Mouse (Mus musculus): ENCODE measurements at regions not wholly inside any gene's neighbourhood (a gene's known extent, or its start where the extent isn't known, plus 50 kb on each side); places are given as distances from the start of the nearest gene placed in this dataset.

- 81% methylated on average over 1 of the region's 1 CpGs for WGBS
- Histone ChIP-seq H3K4me3 (ENCODE audit: low read depth, low read length) (no peak overlapping the region), H3K9ac (ENCODE audit: low read length) (no peak overlapping the region), H3K9me3 (ENCODE audit: control insufficient read depth, low read length) (no peaks in the 10 kb centered on the region), H3K27me3 (ENCODE audit: control insufficient read depth, insufficient read depth, low read length) (no peaks in the 10 kb centered on the region), H3K4me2 (ENCODE audit: low read depth) (no peak overlapping the region), H3K4me1 (ENCODE audit: control insufficient read depth, insufficient read depth, low read length) (no peaks in the 10 kb centered on the region), H3K27ac (ENCODE audit: low read depth, low read length) (no peak overlapping the region), H3K36me3 (ENCODE audit: control insufficient read depth, insufficient read depth, low read length) (no peaks in the 10 kb centered on the region)
- DNase-seq (ENCODE audit: low spot score): no peak
- ATAC-seq (ENCODE audit: insufficient read depth, low FRiP score, low TSS enrichment): no peak
Measured at GRCm38 (mm10) chr8:6227901-6228300, 1122.8 kb upstream of the Slc10a2 start.

GRCm38 (mm10) chr8:6225194-6225593 is 1120.0 kb upstream of the Slc10a2 start:
- ATAC-seq (ENCODE audit: insufficient read depth, low FRiP score, low TSS enrichment) (no peak), DNase-seq (ENCODE audit: low spot score) (no peak)
- no peak overlapping the region for H3K4me3 ChIP-seq (ENCODE audit: low read depth, low read length)
- H3K27me3 ChIP-seq (ENCODE audit: control insufficient read depth, insufficient read depth, low read length): no peaks in the 10 kb centered on the region
- no peak overlapping the region for H3K9ac ChIP-seq (ENCODE audit: low read length)
- H3K27ac ChIP-seq (ENCODE audit: low read depth, low read length): no peak overlapping the region
- no peak overlapping the region for H3K4me2 ChIP-seq (ENCODE audit: low read depth)
- H3K36me3 ChIP-seq (ENCODE audit: control insufficient read depth, insufficient read depth, low read length): no peaks in the 10 kb centered on the region
- H3K9me3 ChIP-seq (ENCODE audit: control insufficient read depth, low read length): no peaks in the 10 kb centered on the region
- WGBS: 86% methylated on average over 1 of the region's 1 CpGs
- H3K4me1 ChIP-seq (ENCODE audit: control insufficient read depth, insufficient read depth, low read length): no peaks in the 10 kb centered on the region

GRCm38 (mm10) chr8:6207617-6208349 is 1102.6 kb upstream of the Slc10a2 start:
- ATAC-seq (ENCODE audit: insufficient read depth, low FRiP score, low TSS enrichment): peak; percentile 61
- no peak overlapping the region for H3K27ac ChIP-seq (ENCODE audit: low read depth, low read length)
- H3K9me3 ChIP-seq (ENCODE audit: control insufficient read depth, low read length): no peaks in the 10 kb centered on the region
- H3K27me3 ChIP-seq (ENCODE audit: control insufficient read depth, insufficient read depth, low read length): no peaks in the 10 kb centered on the region
- H3K4me3 ChIP-seq (ENCODE audit: low read depth, low read length): no peak overlapping the region
- 31% methylated on average over 2 of the region's 2 CpGs for WGBS
- H3K9ac ChIP-seq (ENCODE audit: low read length): no peak overlapping the region
- H3K36me3 ChIP-seq (ENCODE audit: control insufficient read depth, insufficient read depth, low read length): no peaks in the 10 kb centered on the region
- DNase-seq (ENCODE audit: low spot score): peak; percentile 36
- no peaks in the 10 kb centered on the region for H3K4me1 ChIP-seq (ENCODE audit: control insufficient read depth, insufficient read depth, low read length)
- no peak overlapping the region for H3K4me2 ChIP-seq (ENCODE audit: low read depth)

- no peak overlapping the region for H3K4me2 ChIP-seq (ENCODE audit: low read depth)
- WGBS: 74% methylated on average over 3 of the region's 3 CpGs
- H3K4me1 ChIP-seq (ENCODE audit: control insufficient read depth, insufficient read depth, low read length): no peaks in the 10 kb centered on the region
- no peaks in the 10 kb centered on the region for H3K27me3 ChIP-seq (ENCODE audit: control insufficient read depth, insufficient read depth, low read length)
- DNase-seq (ENCODE audit: low spot score): no peak
- H3K36me3 ChIP-seq (ENCODE audit: control insufficient read depth, insufficient read depth, low read length): no peaks in the 10 kb centered on the region
- H3K9ac ChIP-seq (ENCODE audit: low read length): no peak overlapping the region
- no peak for ATAC-seq (ENCODE audit: insufficient read depth, low FRiP score, low TSS enrichment)
- H3K27ac ChIP-seq (ENCODE audit: low read depth, low read length): no peak overlapping the region
- H3K9me3 ChIP-seq (ENCODE audit: control insufficient read depth, low read length): no peaks in the 10 kb centered on the region
- H3K4me3 ChIP-seq (ENCODE audit: low read depth, low read length): no peak overlapping the region
Measured at GRCm38 (mm10) chr8:6204051-6204745, 1099.0 kb upstream of the Slc10a2 start.

- H3K9ac ChIP-seq (ENCODE audit: low read length): no peak overlapping the region
- ATAC-seq (ENCODE audit: insufficient read depth, low FRiP score, low TSS enrichment) (no peak), DNase-seq (ENCODE audit: low spot score) (no peak)
- H3K27me3 ChIP-seq (ENCODE audit: control insufficient read depth, insufficient read depth, low read length): no peaks in the 10 kb centered on the region
- H3K4me3 ChIP-seq (ENCODE audit: low read depth, low read length): no peak overlapping the region
- no peaks in the 10 kb centered on the region for H3K36me3 ChIP-seq (ENCODE audit: control insufficient read depth, insufficient read depth, low read length)
- H3K27ac ChIP-seq (ENCODE audit: low read depth, low read length): no peak overlapping the region
- no peaks in the 10 kb centered on the region for H3K9me3 ChIP-seq (ENCODE audit: control insufficient read depth, low read length)
- no peak overlapping the region for H3K4me2 ChIP-seq (ENCODE audit: low read depth)
- no peaks in the 10 kb centered on the region for H3K4me1 ChIP-seq (ENCODE audit: control insufficient read depth, insufficient read depth, low read length)
- WGBS: 89% methylated on average over 2 of the region's 2 CpGs
Measured at GRCm38 (mm10) chr8:6191431-6191830, 1086.3 kb upstream of the Slc10a2 start.

- Histone ChIP-seq H3K4me2 (ENCODE audit: low read depth) (no peak overlapping the region), H3K27ac (ENCODE audit: low read depth, low read length) (no peak overlapping the region), H3K4me3 (ENCODE audit: low read depth, low read length) (no peak overlapping the region), H3K4me1 (ENCODE audit: control insufficient read depth, insufficient read depth, low read length) (no peaks in the 10 kb centered on the region), H3K27me3 (ENCODE audit: control insufficient read depth, insufficient read depth, low read length) (no peaks in the 10 kb centered on the region), H3K36me3 (ENCODE audit: control insufficient read depth, insufficient read depth, low read length) (no peaks in the 10 kb centered on the region), H3K9me3 (ENCODE audit: control insufficient read depth, low read length) (no peaks in the 10 kb centered on the region), H3K9ac (ENCODE audit: low read length) (no peak overlapping the region)
- ATAC-seq (ENCODE audit: insufficient read depth, low FRiP score, low TSS enrichment): no peak
- DNase-seq (ENCODE audit: low spot score): no peak
- WGBS: 75% methylated on average over 2 of the region's 2 CpGs
Measured at GRCm38 (mm10) chr8:6188422-6188821, 1083.3 kb upstream of the Slc10a2 start.

- ATAC-seq (ENCODE audit: insufficient read depth, low FRiP score, low TSS enrichment) (no peak), DNase-seq (ENCODE audit: low spot score) (no peak)
- H3K4me1 ChIP-seq (ENCODE audit: control insufficient read depth, insufficient read depth, low read length): no peaks in the 10 kb centered on the region
- H3K36me3 ChIP-seq (ENCODE audit: control insufficient read depth, insufficient read depth, low read length): no peaks in the 10 kb centered on the region
- no peak overlapping the region for H3K9ac ChIP-seq (ENCODE audit: low read length)
- no peak overlapping the region for H3K4me3 ChIP-seq (ENCODE audit: low read depth, low read length)
- H3K4me2 ChIP-seq (ENCODE audit: low read depth): no peak overlapping the region
- no peaks in the 10 kb centered on the region for H3K9me3 ChIP-seq (ENCODE audit: control insufficient read depth, low read length)
- 80% methylated on average over 1 of the region's 1 CpGs for WGBS
- no peaks in the 10 kb centered on the region for H3K27me3 ChIP-seq (ENCODE audit: control insufficient read depth, insufficient read depth, low read length)
- H3K27ac ChIP-seq (ENCODE audit: low read depth, low read length): no peak overlapping the region
Measured at GRCm38 (mm10) chr8:6186561-6186960, 1081.4 kb upstream of the Slc10a2 start.

- Histone ChIP-seq H3K27ac (ENCODE audit: low read depth, low read length) (no peak overlapping the region), H3K9ac (ENCODE audit: low read length) (no peak overlapping the region), H3K27me3 (ENCODE audit: control insufficient read depth, insufficient read depth, low read length) (no peaks in the 10 kb centered on the region), H3K4me3 (ENCODE audit: low read depth, low read length) (no peak overlapping the region), H3K9me3 (ENCODE audit: control insufficient read depth, low read length) (no peaks in the 10 kb centered on the region), H3K4me1 (ENCODE audit: control insufficient read depth, insufficient read depth, low read length) (no peaks in the 10 kb centered on the region), H3K4me2 (ENCODE audit: low read depth) (no peak overlapping the region), H3K36me3 (ENCODE audit: control insufficient read depth, insufficient read depth, low read length) (no peaks in the 10 kb centered on the region)
- WGBS: 68% methylated on average over 3 of the region's 3 CpGs
- no peak for DNase-seq (ENCODE audit: low spot score)
- ATAC-seq (ENCODE audit: insufficient read depth, low FRiP score, low TSS enrichment): no peak
Measured at GRCm38 (mm10) chr8:6179602-6180001, 1074.5 kb upstream of the Slc10a2 start.

GRCm38 (mm10) chr8:6166433-6166832 is 1061.3 kb upstream of the Slc10a2 start:
- H3K36me3 ChIP-seq (ENCODE audit: control insufficient read depth, insufficient read depth, low read length): no peaks in the 10 kb centered on the region
- no peaks in the 10 kb centered on the region for H3K27me3 ChIP-seq (ENCODE audit: control insufficient read depth, insufficient read depth, low read length)
- H3K4me2 ChIP-seq (ENCODE audit: low read depth): no peak overlapping the region
- H3K9me3 ChIP-seq (ENCODE audit: control insufficient read depth, low read length): no peaks in the 10 kb centered on the region
- no peak overlapping the region for H3K27ac ChIP-seq (ENCODE audit: low read depth, low read length)
- ATAC-seq (ENCODE audit: insufficient read depth, low FRiP score, low TSS enrichment) (no peak), DNase-seq (ENCODE audit: low spot score) (no peak)
- H3K4me1 ChIP-seq (ENCODE audit: control insufficient read depth, insufficient read depth, low read length): no peaks in the 10 kb centered on the region
- no peak overlapping the region for H3K4me3 ChIP-seq (ENCODE audit: low read depth, low read length)
- no peak overlapping the region for H3K9ac ChIP-seq (ENCODE audit: low read length)
